Comparison of ENCODE assay signal across 19 mouse cellular contexts in genomic region chr17:70664484-70665040, GRCm38 (mm10).
DNase-seq lines count a peak whose midpoint lies in the region; ATAC-seq lines count a peak whose summit lies in the region.
"Had no signal": no experiment of that assay in that cellular context is flagged by ENCODE, and none has a peak within 500 bp of the region (broad histone marks: within the 10 kb centered on the region; RNA-seq: fewer than 3 reads in every experiment).

No protein-coding gene starts in this region.

- H3K4me3 ChIP-seq in intestine, embryonic 14.5 days (ENCODE audit: low read depth, low read length) = no peak overlapping the region
- no peak overlapping the region for H3K4me3 ChIP-seq in intestine, embryonic 15.5 days (replicated peaks)
- H3K4me3 ChIP-seq in midbrain, embryonic 11.5 days (ENCODE audit: low read depth, low read length) = no peak overlapping the region
- H3K4me3 ChIP-seq in midbrain, embryonic 15.5 days = no peak overlapping the region
- H3K4me3 ChIP-seq in midbrain, embryonic 13.5 days (replicated peaks) = no peak overlapping the region
- H3K4me3 ChIP-seq: forebrain, embryonic 10.5 days; forebrain, embryonic 13.5 days had no signal

- no peaks in the 10 kb centered on the region for H3K9me3 ChIP-seq in intestine, embryonic 14.5 days (ENCODE audit: control insufficient read depth, low read length)
- no peaks in the 10 kb centered on the region for H3K9me3 ChIP-seq in intestine, embryonic 15.5 days
- H3K9me3 ChIP-seq in midbrain, embryonic 11.5 days (ENCODE audit: control insufficient read depth, low read length) = no peaks in the 10 kb centered on the region
- no peaks in the 10 kb centered on the region for H3K9me3 ChIP-seq in midbrain, embryonic 15.5 days
- no peaks in the 10 kb centered on the region for H3K9me3 ChIP-seq in midbrain, embryonic 13.5 days
- H3K9me3 ChIP-seq: forebrain, embryonic 10.5 days; forebrain, embryonic 13.5 days had no signal

- H3K9ac ChIP-seq in intestine, embryonic 14.5 days (ENCODE audit: low read length) = no peak overlapping the region
- H3K9ac ChIP-seq in intestine, embryonic 15.5 days = no peak overlapping the region
- H3K9ac ChIP-seq in midbrain, embryonic 11.5 days (ENCODE audit: low read length) = no peak overlapping the region
- no peak overlapping the region for H3K9ac ChIP-seq in midbrain, embryonic 15.5 days
- no peak overlapping the region for H3K9ac ChIP-seq in midbrain, embryonic 13.5 days (replicated peaks)
- H3K9ac ChIP-seq: forebrain, embryonic 13.5 days had no signal

- no peak for ATAC-seq in intestine, embryonic 14.5 days (replicated peaks; ENCODE audit: low FRiP score, low TSS enrichment, low read depth)
- ATAC-seq in intestine, embryonic 15.5 days = no peak
- ATAC-seq in midbrain, embryonic 11.5 days (ENCODE audit: low FRiP score) = peak; percentile 54
- ATAC-seq in midbrain, embryonic 15.5 days (replicated peaks) = no peak
- 0 out of 2 replicates have a peak, but pooled peaks have one; percentile 45 for ATAC-seq in midbrain, embryonic 13.5 days
- ATAC-seq: CD4-positive, CD25-positive, alpha-beta regulatory T cell, adult 4 months; forebrain, embryonic 13.5 days; forebrain, embryonic 16.5 days; hindbrain, embryonic 16.5 days had no signal

- no peak overlapping the region for H3K4me2 ChIP-seq in intestine, embryonic 14.5 days (ENCODE audit: low read length)
- H3K4me2 ChIP-seq in intestine, embryonic 15.5 days (replicated peaks) = no peak overlapping the region
- H3K4me2 ChIP-seq in midbrain, embryonic 11.5 days = no peak overlapping the region
- no peak overlapping the region for H3K4me2 ChIP-seq in midbrain, embryonic 15.5 days
- H3K4me2 ChIP-seq in midbrain, embryonic 13.5 days (replicated peaks) = no peak overlapping the region
- H3K4me2 ChIP-seq: forebrain, embryonic 13.5 days; heart, embryonic 11.5 days had no signal

- no peak overlapping the region for H3K27ac ChIP-seq in intestine, embryonic 14.5 days (ENCODE audit: low read depth)
- no peak overlapping the region for H3K27ac ChIP-seq in intestine, embryonic 15.5 days
- no peak overlapping the region for H3K27ac ChIP-seq in midbrain, embryonic 11.5 days (ENCODE audit: low read depth, low read length)
- H3K27ac ChIP-seq in midbrain, embryonic 15.5 days = no peak overlapping the region
- no peak overlapping the region for H3K27ac ChIP-seq in midbrain, embryonic 13.5 days
- H3K27ac ChIP-seq: forebrain, embryonic 10.5 days; forebrain, embryonic 13.5 days had no signal

- H3K4me1 ChIP-seq in intestine, embryonic 14.5 days (replicated peaks; ENCODE audit: control insufficient read depth, insufficient read depth, low read length) = no peaks in the 10 kb centered on the region
- no peaks in the 10 kb centered on the region for H3K4me1 ChIP-seq in intestine, embryonic 15.5 days (replicated peaks)
- peaks cover 6% of the 10 kb centered on the region; the same call in 1 of the 2 replicates for H3K4me1 ChIP-seq in midbrain, embryonic 11.5 days (ENCODE audit: control insufficient read depth, insufficient read depth, low read length)
- H3K4me1 ChIP-seq in midbrain, embryonic 15.5 days = 0 out of 2 replicates have a peak, but pooled peaks cover 3% of the 10 kb centered on the region
- H3K4me1 ChIP-seq in midbrain, embryonic 13.5 days (replicated peaks) = peaks cover 12% of the 10 kb centered on the region
- H3K4me1 ChIP-seq: forebrain, embryonic 13.5 days had no signal

- peak; percentile 18 for DNase-seq in intestine, embryonic 14.5 days (ENCODE audit: low spot score)
- DNase-seq in midbrain, embryonic 11.5 days (ENCODE audit: low spot score, missing footprints) = no peak
- DNase-seq in adrenal gland, postnatal 36 days = no peak
- DNase-seq: adrenal gland, adult 2 months; adrenal gland, postnatal 14 days; cerebellum, adult 18-20 months; cerebellum, adult 9-10 months; cerebellum, postnatal 14 days; gastrocnemius, postnatal 10 days; gastrocnemius, postnatal 36 days had no signal

- no peaks in the 10 kb centered on the region for H3K36me3 ChIP-seq in intestine, embryonic 14.5 days (ENCODE audit: control insufficient read depth, insufficient read depth, low read length)
- H3K36me3 ChIP-seq in intestine, embryonic 15.5 days = no peaks in the 10 kb centered on the region
- H3K36me3 ChIP-seq in midbrain, embryonic 11.5 days (ENCODE audit: control insufficient read depth, insufficient read depth, low read length) = no peaks in the 10 kb centered on the region
- no peaks in the 10 kb centered on the region for H3K36me3 ChIP-seq in midbrain, embryonic 15.5 days (replicated peaks)
- no peaks in the 10 kb centered on the region for H3K36me3 ChIP-seq in midbrain, embryonic 13.5 days
- H3K36me3 ChIP-seq: forebrain, embryonic 10.5 days had no signal

- no peaks in the 10 kb centered on the region for H3K27me3 ChIP-seq in intestine, embryonic 14.5 days (replicated peaks; ENCODE audit: control insufficient read depth, insufficient read depth, low read length)
- H3K27me3 ChIP-seq in intestine, embryonic 15.5 days (replicated peaks) = no peaks in the 10 kb centered on the region
- H3K27me3 ChIP-seq in midbrain, embryonic 11.5 days (ENCODE audit: control insufficient read depth, insufficient read depth, low read length) = no peaks in the 10 kb centered on the region
- H3K27me3 ChIP-seq in midbrain, embryonic 15.5 days (replicated peaks) = no peaks in the 10 kb centered on the region
- no peaks in the 10 kb centered on the region for H3K27me3 ChIP-seq in midbrain, embryonic 13.5 days
- H3K27me3 ChIP-seq: forebrain, embryonic 13.5 days had no signal

Comparison
In these comparisons a context has a peak if more than half of its experiments do, and no peak if none do; other contexts are left out.
1. ATAC-seq: peak in midbrain, embryonic 11.5 days (single experiment) and midbrain, embryonic 13.5 days (single experiment); none in intestine, embryonic 14.5 days (single experiment), intestine, embryonic 15.5 days (single experiment) and midbrain, embryonic 15.5 days (single experiment).